Mouse (Mus musculus): ENCODE results near the gene Ccdc87.
"Not testable (repeated sequence)": the region's sequence is repeated elsewhere in the genome, so short reads cannot be mapped to it uniquely, and the experiment has no call there.

The Ccdc87 gene

DNA sequence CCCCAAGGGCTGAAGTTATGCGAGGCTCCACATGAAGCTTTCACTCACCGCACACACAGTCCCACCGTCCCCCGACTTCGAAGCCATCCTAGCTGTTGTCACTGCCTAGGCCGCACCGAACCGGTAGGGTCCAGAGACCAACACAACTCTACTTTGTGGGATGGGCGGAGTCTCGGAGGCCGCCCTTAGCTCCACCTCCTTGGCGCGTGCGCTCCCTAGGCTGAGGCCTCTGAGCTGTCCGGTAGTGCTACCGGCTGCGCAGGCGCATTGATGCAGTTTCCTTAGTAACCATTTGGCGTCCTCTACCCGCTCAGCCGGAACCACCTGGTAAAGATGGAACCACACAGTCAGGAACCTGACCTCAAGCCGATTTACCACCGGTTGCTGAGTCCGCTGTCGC lies at the start of gene Ccdc87, which contains the start of gene Ccs:
Gene Ccdc87 (plus strand): TSS at position 218 of the 400 bp plus-strand sequence.
Gene Ccs (minus strand): TSS at position 184 of the 400 bp plus-strand sequence.
- DNase-seq: peak; percentile 93

DNA sequence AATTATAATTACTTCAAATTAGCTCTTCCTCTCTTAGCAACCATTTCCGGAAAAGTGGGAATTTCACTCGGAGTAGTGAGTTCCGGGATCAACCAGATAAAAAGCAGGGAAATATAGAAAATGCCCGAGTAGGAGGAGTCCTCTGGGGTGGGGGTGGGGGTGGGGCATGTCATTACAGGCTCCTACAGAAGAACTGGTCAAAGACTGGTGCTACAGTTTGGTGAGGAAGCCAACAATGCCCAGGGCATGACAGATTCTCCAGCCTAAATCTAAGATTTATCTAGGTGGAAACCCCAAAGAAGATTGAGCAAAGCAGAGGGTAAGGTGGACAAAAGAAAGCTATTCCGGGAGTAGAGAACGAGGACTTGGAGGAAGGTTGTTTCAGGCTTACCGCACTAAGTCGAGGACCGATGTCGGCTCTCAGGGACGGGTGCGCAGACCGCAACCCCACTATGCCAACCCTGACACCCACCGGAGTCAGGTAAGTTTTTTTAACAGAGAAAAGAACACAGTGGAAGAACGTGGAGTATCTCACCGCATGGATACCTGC lies 45.8 kb upstream of the Ccdc87 start:
- DNase-seq: no peak

DNA sequence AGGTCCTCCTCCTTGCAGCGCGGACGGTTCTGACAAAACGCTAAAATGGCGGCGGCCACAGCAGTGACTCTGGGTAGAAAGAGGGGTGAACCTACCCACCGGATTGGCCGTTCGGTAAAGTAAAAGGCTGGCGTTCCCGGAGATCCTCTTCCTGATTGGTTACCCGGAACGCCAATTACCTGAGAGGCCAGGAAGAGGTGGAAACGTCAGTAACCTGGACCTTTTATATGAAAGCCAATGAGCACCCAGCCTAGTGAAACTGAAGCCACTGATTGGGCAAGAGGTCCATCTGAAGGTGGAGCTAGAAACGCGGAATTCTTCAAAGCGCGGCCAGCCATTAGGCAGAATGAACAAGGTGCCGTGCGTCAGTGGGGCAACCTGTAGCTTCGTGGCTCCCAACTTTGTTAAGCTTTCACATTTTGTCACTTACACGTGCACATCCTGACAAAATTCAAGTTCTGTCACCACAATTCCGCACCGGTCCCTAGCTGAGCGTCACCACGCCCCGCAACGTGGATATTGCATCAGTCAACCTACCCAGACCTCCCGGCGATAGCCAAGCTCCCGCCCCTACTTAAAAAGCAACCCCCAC lies 45.2 kb upstream of the Ccdc87 start, which contains the start of gene Rbm4:
Gene Rbm4 (minus strand): TSS at position 71 of the 592 bp plus-strand sequence.
- DNase-seq: peak; percentile 98

DNA sequence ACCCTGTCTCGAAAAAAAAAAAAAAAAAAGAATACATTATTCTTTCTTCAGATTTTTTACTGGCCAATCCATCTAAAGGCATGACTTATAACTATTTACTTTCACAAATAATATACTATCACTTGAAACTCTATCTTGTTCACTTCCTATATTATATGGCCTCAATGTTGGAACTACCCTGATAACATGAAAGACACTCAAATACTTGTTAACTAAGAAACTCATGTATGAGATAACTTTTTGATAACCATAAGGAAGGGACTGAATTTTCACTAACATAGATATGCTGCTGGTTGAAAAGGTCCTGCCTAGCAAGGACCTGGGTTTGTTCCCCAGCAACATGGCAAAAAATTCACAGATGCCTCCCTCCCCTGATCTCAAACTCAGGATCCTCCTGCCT lies 43.2 kb upstream of the Ccdc87 start:
- no peak for DNase-seq

DNA sequence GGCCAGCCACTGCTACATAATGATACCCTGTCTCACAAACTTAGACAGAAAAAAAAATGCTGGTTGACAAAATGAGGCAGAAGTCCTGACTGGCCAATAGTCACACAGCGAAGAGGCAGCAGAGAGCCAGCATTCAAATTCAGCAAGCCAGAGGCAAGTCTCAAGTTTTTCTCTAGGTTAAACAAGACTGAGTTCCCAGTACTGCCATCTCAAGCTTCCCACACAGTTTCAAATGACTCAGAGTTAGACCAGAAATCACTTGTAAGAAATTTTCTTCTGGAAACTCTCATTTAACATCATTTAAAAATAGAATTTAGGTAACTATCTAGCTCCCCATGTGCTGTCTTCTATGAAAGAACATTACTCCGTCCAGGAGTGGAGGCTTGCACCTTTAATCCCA lies 41.3 kb upstream of the Ccdc87 start:
- no peak for DNase-seq

DNA sequence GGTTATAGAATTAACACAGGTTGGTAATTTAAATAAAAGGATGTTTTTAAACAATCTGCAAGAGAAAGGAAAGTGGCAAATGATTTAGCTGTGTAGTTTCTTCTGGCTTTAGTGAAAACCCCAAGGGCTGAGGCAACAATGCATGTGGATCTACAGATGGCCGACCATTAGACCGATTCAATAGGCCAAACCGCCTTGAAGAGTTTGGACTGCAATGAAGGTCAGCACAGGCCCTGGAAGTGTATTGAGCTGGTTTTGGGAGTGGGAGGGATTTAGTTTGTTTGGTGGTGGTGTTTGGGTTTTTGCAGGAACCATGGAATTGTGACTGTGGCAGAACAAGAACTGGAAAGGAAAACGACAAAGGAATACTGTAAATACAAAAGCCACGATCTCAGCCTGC lies 40.1 kb upstream of the Ccdc87 start:
- DNase-seq: no peak

DNA sequence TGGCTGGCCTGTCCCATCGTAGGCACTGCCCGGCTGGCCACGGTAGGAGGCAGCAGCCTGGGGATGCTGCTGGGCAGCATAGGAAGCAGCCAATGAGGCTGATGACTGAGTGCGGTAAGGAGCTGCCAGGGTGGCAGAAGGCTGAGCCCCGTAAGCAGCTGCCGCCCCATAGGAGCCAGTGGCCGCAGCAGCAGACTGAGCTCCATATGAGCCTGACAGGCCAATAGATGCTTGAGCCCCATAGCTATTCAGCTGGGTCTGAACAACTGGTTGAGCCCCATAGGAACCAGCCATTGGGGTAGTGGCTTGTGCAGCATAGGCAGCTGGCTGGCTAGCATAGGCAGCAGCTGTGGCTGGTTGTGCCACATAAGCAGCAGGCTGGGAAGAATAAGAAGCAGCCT lies 36.5 kb upstream of the Ccdc87 start:
- peak; percentile 51 for DNase-seq

DNA sequence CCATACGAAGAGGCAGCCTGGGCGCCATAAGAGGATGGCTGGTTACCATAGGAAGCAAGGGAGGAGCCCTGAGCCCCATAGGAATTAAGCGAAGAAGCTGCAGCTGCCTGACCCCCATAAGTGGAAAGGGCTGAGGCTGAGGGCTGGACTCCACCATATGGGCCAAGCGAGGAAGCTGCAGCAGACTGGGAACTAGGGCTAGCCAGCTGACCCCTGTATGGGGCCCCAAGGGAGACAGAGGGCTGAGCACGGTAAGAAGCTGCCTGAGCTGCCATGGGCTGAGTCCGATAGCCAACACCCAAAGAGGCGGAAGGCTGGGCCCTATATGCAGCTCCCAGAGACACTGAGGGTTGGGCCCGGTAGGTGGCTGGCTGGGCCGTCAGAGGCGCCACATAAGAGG lies 35.9 kb upstream of the Ccdc87 start:
- no peak for DNase-seq

DNA sequence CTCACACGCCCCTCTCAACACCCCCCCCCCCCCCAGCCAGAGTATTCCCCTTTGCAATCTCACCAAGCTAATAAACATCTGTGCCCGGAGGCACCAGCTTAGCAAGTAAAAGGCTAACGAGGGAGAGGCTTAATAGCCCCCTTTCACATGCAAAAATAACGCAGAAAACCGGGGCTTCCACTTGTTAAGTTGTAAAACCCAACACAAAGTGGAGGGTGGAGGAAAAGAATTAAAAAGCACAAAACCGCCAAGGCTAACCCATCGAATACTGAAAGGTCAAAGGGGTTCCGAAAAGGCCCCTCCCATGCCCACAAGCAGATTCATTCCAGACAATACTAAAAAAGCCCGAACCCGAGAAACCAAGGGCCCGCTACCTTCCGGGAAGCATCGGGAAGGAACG lies 28.9 kb upstream of the Ccdc87 start:
- DNase-seq: no peak

DNA sequence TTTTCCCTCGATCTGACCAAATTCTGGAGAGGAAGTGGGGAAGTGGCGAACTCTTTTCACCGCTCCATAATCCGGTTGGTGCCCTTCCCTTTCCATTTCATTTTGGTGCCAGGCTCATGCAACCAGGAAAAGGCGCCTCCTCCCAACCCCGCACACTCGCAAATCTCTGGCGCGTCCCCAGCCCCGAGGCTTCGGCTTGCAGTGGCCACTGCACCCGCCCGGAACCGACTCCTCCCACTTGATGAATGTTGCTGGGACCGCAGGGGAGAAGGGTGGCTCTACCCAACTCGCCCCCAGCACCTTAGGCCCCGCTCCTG lies 28.5 kb upstream of the Ccdc87 start:
- DNase-seq: no peak

DNA sequence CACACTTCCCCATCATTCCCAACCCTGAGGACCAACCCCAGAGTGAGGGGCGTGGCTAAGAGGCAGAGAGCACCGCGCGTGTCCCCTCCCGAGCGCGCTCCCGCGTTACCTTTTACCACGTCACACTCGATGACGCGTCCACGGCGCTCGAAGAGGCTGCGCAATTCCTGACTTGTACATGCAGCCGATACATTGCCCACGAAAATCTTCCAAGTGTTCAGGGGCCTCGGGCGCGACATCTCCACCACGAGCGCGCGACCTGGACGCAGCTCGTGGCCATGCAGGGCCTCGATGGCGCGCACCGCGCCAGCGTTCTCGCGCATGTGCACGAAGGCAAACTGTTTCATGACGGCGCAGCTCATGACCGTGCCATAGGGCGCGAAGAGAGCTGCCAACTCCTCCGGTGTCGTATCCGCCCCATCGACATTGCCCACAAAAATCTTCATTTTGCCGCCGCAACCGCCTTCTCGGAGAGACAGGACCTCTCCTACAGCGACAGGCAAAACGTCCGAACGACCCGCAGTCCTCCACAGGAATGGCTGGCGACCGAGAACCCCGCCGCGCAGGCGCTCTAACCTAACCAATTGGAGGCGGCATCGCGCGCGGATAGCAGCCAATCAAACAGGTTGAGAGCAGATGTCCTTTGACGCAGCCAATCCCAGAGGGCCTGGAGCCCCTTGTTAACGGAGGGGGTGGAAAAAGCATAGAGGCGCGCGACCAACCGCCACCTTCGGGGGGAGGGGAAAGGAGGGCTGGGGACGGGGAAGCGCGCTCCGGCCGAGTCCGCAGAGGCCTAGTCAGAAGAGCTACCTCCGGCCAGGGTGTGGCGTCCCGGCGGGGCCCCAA lies 27.9 kb upstream of the Ccdc87 start, which contains the start of the genes Gm21992 and Rbm14:
Gene Gm21992 (minus strand): TSS at position 550 of the 846 bp plus-strand sequence.
Gene Rbm14 (minus strand): TSS at position 572 of the 846 bp plus-strand sequence.
- DNase-seq: peak; percentile 98

DNA sequence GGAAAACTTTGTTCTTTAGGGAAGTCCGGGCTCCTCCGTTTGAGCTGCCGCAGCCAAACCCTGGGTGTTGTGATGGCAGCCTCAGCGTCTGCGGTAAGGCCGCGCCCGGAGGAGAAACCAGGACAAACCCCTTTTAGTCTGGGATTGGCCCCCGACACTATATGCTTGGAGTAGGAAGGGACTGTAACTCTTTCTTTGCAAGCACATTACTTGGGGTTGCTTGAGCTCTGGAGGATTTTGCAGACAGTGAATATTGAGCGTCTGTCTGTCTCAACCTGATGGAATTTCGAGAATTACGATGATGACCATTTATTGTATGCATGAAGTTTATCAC lies 27.3 kb upstream of the Ccdc87 start:
- DNase-seq: no peak

DNA sequence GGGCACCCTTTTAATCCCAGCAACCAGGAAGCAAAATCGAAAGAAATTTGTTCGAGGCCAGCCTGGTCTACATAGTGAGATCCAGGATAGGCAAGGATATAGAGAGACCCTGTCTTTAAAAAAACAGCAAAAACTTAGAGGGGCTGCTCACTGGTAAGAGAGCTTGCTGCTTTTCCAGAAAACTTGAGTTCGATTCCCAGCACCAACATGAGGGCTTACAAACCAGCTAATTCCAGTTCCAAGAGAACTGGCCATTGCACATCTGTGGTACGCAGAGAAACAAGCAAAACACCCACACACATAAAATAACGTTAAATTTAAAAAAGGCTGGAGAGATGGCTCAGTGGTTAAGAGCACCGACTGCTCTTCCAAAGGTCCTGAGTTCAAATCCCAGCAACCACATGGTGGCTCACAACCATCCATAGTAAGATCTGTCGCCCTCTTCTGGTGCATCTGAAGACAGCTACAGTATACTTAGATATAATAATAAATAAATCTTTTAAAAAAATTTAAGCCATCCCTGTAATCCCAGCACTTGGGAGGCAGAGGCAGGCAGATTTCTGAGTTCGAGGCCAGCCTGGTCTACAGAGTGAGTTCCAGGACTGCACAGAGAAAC lies 26.7 kb upstream of the Ccdc87 start:
- not testable (repeated sequence) for DNase-seq

DNA sequence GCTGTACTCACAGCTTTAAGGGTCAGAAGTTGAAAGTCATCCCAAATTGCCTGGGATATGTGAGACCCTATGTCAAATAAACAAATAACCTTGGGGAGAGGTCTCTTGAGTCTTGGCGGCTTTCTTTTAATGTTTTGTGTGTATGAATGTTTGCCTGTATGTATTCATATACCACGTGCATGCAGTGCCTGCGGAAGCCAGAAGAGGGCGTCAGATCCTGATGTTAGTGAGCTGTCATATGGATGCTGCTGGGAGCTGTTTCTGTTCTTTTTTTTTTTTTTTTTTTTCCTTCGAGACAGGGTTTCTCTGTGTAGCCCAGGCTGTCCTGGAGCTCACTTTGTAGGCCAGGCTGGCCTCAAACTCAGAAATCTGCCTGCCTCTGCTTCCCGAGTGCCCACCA lies 26.2 kb upstream of the Ccdc87 start:
- DNase-seq: no peak

DNA sequence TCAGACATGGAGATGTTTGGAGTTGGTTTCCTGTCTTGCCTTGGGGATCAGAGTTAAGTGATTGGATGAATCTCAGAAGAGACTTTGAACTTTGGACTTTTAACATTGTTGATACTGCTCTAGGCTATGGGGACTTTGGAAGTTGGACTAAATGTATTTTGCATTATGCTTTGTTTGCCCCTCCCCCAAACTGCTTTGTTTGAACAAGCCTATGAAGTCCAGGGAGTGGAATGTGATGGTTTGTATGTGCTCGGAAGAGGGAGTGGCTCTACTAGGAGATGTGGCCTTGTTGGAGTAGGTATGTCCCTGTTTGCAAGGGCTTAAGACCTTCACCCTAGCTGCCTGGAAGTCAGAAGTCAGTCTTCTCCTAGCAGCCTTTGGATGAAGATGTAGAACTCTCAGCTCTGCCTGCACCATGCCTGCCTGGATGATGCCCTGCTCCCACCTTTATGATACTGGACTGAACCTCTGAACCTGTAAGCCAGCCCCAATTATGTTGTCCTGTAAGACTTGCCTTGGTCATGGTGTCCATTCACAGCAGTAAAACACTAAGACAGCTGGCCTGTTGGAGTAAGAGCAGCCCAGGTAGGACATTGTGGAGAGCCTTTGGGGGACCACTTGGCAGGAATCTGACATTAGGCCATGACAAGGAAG lies 21.9 kb upstream of the Ccdc87 start:
- no peak for DNase-seq

DNA sequence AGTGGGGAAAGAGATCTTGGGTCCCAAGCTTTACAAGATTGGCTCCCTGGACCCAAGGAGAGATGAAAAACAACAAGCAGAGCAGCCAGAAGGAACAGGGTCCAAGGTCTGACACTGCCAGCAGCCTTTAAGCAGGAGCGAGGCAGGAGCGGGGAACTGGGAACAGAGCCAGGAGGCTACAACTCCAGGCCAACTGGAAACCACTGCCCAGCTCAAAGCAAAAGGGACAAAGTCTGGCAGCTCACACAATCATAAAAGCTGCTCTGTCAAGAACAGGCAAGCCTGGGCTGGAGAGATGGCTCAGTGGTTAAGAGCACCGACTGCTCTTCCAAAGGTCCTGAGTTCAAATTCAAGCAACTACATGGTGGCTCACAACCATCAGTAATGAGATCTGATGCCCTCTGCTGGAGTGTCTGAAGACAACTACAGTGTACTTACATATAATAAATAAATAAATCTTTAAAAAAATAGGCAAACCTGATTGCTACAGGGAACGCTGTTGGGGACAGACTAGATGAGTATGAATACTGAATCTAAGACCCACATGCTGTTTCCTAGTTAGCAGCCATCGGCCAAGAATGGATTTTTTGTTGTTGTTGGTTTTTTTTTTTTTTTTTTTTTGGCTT lies 18.4 kb upstream of the Ccdc87 start:
- DNase-seq: no peak

DNA sequence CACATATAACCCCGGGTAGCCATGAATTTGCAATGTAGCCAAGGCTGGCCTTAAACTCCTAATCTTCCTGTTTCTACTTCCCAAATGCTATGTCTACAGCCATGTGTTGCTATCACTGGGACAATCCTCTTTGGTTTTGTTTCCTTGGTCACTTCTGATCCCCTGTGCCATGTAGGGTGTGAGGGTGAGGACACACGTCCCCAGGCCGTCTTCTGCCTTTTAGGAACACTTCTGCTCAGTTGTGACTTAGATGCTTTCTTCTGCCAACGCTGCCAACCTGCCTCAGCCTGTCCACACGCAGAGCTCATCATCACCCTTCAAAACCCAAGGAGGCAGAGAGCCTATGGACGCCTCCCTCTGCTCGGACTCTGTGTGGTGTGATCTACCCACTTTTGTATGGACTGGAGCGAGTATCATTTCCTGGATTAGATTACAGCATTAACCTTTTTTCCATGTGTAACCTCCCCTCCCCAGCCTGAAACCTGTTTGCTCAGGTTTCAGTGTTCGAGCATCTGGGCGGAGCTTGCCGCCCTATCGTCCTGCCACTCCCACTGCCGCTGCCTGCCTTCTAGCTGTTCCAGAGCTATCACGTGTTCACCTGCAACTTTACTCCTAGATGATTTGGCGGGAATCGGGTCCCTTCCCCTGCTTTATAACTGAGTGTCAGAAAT lies 10.6 kb upstream of the Ccdc87 start:
- no peak for DNase-seq

DNA sequence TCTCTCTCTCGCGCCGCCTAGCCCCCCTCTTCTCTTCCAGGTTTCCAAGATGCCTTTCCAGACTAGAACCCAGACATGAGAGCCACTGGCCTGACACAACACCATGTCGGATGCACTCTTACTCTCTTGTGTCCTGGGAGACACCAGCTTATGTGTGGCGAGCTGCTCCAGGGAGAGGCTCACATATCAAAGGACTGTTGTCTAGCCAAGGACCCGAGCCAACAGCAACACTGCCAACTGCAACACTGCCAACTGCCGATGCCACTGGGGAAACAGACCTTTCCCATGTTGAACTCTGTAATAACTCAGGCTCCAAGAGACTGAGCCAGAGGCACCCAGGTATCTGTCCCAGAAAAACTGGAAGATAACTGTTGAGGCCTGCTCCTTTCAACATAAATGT lies 10.0 kb upstream of the Ccdc87 start:
- DNase-seq: peak; percentile 73

DNA sequence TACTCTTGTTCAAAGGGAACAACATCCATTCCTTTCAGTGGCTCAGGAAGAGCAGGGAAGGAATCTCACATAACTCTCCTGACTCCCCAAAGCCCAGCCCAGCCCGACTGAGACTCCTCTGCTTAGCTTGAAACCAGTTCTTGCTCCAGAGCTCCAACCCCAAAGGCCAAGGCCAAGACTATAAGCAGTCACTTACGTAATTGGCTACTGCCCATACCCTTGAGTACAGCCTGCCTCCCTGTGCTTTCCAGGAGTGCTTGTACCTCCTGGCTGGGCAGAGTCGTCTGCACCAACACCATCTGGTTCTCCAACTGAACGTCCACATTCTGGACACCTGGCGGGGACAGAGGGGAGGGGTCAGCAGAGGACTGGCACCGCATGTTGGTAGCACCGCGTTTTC lies 5.2 kb upstream of the Ccdc87 start:
- DNase-seq: no peak

DNA sequence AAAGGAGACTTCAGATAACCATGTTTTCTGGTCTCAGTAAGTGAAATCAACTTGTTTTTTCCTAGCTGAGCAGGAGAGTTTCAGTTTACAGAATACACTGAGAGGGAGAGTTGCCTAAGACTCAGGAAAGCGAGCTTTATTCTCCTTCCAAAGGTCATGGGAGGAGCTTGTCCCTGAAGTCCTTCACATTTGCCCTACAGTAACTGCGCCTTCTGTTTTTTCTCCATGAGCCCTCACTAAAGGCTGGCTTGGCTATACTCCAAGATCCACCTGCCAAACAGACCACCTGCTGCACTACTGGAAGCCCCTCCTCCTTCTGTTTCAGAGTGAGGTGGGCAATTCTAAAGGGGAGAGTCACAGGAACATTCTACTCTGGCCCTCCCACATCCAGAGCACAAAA lies 3.1 kb upstream of the Ccdc87 start:
- DNase-seq: no peak

DNA sequence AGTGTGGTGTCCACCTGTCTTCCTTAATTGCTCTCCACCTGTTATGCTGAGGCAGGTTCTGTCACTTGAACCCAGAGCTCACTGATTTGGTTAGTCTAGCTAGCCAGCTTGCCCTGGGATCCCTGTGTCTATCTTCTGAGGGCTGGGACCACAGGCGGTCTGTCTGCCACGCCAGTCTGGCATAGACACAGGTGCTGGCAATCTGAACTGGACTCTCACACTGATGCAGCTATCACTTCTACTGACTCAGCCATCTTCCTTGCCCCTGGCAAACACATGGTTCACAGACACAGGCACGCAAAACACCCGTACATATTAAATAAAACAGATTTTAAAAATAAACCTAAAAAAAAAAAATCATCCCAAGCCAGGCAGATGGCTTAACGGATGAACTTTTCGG lies 2.1 kb upstream of the Ccdc87 start:
- DNase-seq: no peak

DNA sequence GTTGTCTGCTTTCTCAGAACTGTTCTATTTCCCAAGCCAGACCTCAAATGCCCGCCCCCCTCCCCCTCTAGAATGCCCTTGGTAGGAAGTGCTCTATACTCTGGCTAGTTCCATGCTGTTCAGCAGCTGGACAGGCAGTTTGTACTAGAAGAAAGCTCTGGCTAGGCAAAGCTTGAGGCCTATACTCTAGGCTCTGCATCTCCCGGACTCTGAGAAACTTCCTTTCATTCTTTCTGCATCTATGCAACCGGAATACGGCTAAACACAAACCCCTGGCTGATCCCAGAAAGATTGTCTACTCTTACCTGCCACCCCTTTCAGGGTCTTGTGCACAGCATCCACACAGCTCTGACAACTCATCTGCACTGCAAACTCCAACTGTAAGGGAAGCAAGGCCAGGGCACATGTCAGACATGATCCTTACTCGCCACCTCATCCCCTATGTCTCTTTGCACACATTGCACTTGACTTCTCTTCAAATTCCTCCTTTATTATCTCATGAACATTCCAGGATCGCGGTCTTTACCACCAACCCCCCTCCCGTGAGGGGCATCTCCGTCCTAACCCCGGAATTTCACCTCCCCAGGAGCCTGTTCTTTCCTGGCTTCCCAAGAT lies 533 bp upstream of the Ccdc87 start:
- no peak for DNase-seq
